Mouse (Mus musculus) hindbrain, embryonic 16.5 days (tissue): Measurements from ENCODE around the gene Pdcl3. TPM values are rescaled to one million over a fixed set of nuclear protein-coding genes. Genes with fewer than 3 reads are reported as not detected.
A peak's percentile ranks its signal among the peaks of the same experiment; 100 is the strongest.

Source experiments
- ATAC-seq: fragments of 200-750 bp; cut with Nextera tagmentation; 2 replicates; pipeline ENCODE4 v1.8.0; 2017; ENCODE audit warnings: moderate TSS enrichment, moderate library complexity
- H3K27ac ChIP-seq: fragments of 300-500 bp; sonication (generic); 2 replicates; pipeline ENCODE4 v1.5.1; 2014; ENCODE audit warnings: low read depth, mild to moderate bottlenecking, control low read depth, low read length, moderate library complexity
- H3K27me3 ChIP-seq: fragments of 300-500 bp; sonication (generic); replicated peaks from 2 replicates; pipeline ENCODE4 v1.6.1; 2014; ENCODE audit warnings: low read length; ENCODE audit not compliant: control insufficient read depth, insufficient read depth
- H3K36me3 ChIP-seq: fragments of 300-500 bp; sonication (generic); 2 replicates; pipeline ENCODE4 v1.6.1; 2014; ENCODE audit warnings: mild to moderate bottlenecking, low read length, moderate library complexity, mixed read lengths; ENCODE audit not compliant: control insufficient read depth, insufficient read depth
- H3K4me1 ChIP-seq: fragments of 300-500 bp; sonication (generic); 2 replicates; pipeline ENCODE4 v1.6.1; 2014; ENCODE audit warnings: low read depth, low read length; ENCODE audit not compliant: control insufficient read depth, insufficient read depth
- H3K4me2 ChIP-seq: fragments of 300-500 bp; sonication (generic); 2 replicates; pipeline ENCODE4 v1.6.1; 2014; ENCODE audit warnings: mild to moderate bottlenecking, low read length, control low read depth, moderate library complexity
- H3K4me3 ChIP-seq: fragments of 300-500 bp; sonication (generic); 2 replicates; pipeline ENCODE4 v1.5.1; 2014; ENCODE audit warnings: mild to moderate bottlenecking, low read length, control low read depth, moderate library complexity
- H3K9ac ChIP-seq: fragments of 300-500 bp; sonication (generic); 2 replicates; pipeline ENCODE4 v1.6.1; 2014; ENCODE audit warnings: low read depth, mild to moderate bottlenecking, control low read depth, low read length, moderate library complexity
- H3K9me3 ChIP-seq: fragments of 300-500 bp; sonication (generic); 2 replicates; pipeline ENCODE4 v1.6.1; 2014; ENCODE audit warnings: mild to moderate bottlenecking, low read length, moderate library complexity; ENCODE audit not compliant: control insufficient read depth
- WGBS: fragments of 180-500 bp; shearing (Covaris S2); extraction: QIAGEN DNeasy Blood & Tissue Kit; methylation state at CpG from one replicate; pipeline ENCODE4 v1.1.7; 2014; 5-methylcytosine and 5-hydroxymethylcytosine counted together
- polyA plus RNA-seq: library from polyadenylated mRNA; unstranded; fragments of >200 nt; fragmentation: Nextera tagmentation; extraction: Ambion mirVana; gene quantifications from 2 replicates; pipeline ENCODE4 v1.2.1, GENCODE M21; 2015

Gene Pdcl3
- polyA plus RNA-seq, 1 experiment from 2014 or later = 165 TPM

DNA sequence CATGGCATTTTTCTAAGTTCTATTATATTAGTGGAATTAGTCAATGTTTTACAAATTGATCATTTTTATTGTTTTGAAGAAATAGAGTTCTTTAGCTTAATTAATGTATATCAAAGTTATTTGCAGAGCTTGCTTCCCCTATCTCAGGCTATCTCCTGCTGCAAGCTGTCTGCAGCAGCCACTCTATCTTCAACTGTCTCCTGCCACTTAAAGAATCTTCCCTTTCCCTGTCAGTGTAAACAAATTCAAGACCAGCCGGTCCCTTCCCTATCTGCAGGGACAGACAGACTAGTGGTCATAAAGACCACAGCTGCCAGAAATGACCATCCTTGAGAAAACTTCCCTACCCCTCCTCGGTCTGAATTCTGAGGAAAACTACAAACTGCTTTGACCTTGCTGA, 1.5 kb upstream of the Pdcl3 start:
- no peak overlapping the region for H3K27ac ChIP-seq
- WGBS = 90% methylated on average over 2 of the region's 2 CpGs
- H3K27me3 ChIP-seq = no peaks in the 10 kb centered on the region
- no peaks in the 10 kb centered on the region for H3K9me3 ChIP-seq
- no peak overlapping the region for H3K9ac ChIP-seq
- H3K4me3 ChIP-seq = no peak overlapping the region
- no peak for ATAC-seq
- H3K4me1 ChIP-seq = peaks cover 8% of the 10 kb centered on the region
- no peak overlapping the region for H3K4me2 ChIP-seq
- H3K36me3 ChIP-seq = no peaks in the 10 kb centered on the region

- ATAC-seq = peak; percentile 99
- no peaks in the 10 kb centered on the region for H3K9me3 ChIP-seq
- no peaks in the 10 kb centered on the region; the same call in 1 of the 2 replicates for H3K36me3 ChIP-seq
- H3K27ac ChIP-seq = peak overlapping the region; percentile 82
- peak overlapping the region; percentile 83 for H3K4me3 ChIP-seq
- peak overlapping the region; percentile 91 for H3K9ac ChIP-seq
- H3K4me1 ChIP-seq = peaks cover 11% of the 10 kb centered on the region
- peak overlapping the region; percentile 87 for H3K4me2 ChIP-seq
- no peaks in the 10 kb centered on the region for H3K27me3 ChIP-seq
- 5% methylated on average over 38 of the region's 38 CpGs for WGBS
Measured at GRCm38 (mm10) chr1:38987080-38987864, 1.9 kb downstream of the Pdcl3 start.

DNA sequence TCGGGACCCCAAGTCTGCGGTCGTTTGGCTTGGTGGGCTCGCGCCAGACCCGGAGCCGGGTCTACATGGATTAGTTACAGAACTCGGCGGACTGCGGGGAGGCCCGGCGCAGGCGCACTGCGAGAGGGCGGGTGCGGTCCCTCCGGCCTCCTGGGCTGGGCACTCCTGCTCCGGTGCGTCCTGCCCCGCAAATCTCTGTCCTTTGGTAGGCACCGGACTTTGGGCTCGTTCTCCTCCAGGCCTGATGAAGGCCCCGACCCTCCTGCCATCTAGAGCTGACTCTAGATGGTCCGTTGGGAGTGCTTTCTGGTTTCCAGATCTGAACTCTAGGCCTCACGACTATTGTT, 2.4 kb downstream of the Pdcl3 start:
- under 1% methylated on average over 25 of the region's 25 CpGs for WGBS
- H3K27ac ChIP-seq = peak overlapping the region; percentile 82
- H3K36me3 ChIP-seq = no peaks in the 10 kb centered on the region; the same call in 1 of the 2 replicates
- H3K4me1 ChIP-seq = peaks cover 11% of the 10 kb centered on the region
- peak overlapping the region; percentile 91 for H3K9ac ChIP-seq
- no peaks in the 10 kb centered on the region for H3K27me3 ChIP-seq
- H3K9me3 ChIP-seq = no peaks in the 10 kb centered on the region
- peak overlapping the region; percentile 87 for H3K4me2 ChIP-seq
- peak; percentile 88 for ATAC-seq
- H3K4me3 ChIP-seq = peak overlapping the region; percentile 83

DNA sequence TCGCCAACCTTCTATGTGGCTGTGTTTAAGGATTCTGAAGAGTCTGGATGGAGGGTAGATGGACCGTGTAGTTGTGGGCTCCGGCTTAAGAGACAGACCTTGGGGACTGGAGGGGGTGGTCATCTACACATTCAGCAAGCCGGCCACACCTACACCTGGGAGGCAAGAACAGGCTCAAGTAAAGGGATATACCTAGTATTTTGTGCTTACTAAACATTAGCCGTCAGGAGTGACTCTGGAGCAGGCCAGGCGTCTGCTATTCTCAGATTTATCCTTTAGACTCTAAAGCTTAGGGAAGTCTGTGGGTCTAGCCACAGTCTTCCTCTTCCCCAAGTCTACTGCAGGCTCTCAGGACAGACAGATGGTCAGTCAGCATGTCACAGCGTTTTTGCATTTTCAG, 2.9 kb downstream of the Pdcl3 start:
- no peak for ATAC-seq
- peak overlapping the region; percentile 82 for H3K27ac ChIP-seq
- H3K9ac ChIP-seq = peak overlapping the region; percentile 91
- H3K4me1 ChIP-seq = peaks cover 11% of the 10 kb centered on the region
- no peaks in the 10 kb centered on the region for H3K9me3 ChIP-seq
- H3K4me2 ChIP-seq = peak overlapping the region; percentile 87
- H3K27me3 ChIP-seq = no peaks in the 10 kb centered on the region
- peak overlapping the region; percentile 83 for H3K4me3 ChIP-seq
- H3K36me3 ChIP-seq = no peaks in the 10 kb centered on the region; the same call in 1 of the 2 replicates
- WGBS = 36% methylated on average over 7 of the region's 7 CpGs

- no peaks in the 10 kb centered on the region for H3K27me3 ChIP-seq
- 65% methylated on average over 3 of the region's 3 CpGs for WGBS
- ATAC-seq = no peak
- H3K27ac ChIP-seq = no peak overlapping the region
- H3K36me3 ChIP-seq = peaks cover 21% of the 10 kb centered on the region
- no peak overlapping the region for H3K4me2 ChIP-seq
- no peak overlapping the region for H3K4me3 ChIP-seq
- H3K4me1 ChIP-seq = peaks cover 8% of the 10 kb centered on the region
- H3K9me3 ChIP-seq = no peaks in the 10 kb centered on the region
- H3K9ac ChIP-seq = no peak overlapping the region
Measured at GRCm38 (mm10) chr1:38992365-38992764, 7.0 kb downstream of the Pdcl3 start.

DNA sequence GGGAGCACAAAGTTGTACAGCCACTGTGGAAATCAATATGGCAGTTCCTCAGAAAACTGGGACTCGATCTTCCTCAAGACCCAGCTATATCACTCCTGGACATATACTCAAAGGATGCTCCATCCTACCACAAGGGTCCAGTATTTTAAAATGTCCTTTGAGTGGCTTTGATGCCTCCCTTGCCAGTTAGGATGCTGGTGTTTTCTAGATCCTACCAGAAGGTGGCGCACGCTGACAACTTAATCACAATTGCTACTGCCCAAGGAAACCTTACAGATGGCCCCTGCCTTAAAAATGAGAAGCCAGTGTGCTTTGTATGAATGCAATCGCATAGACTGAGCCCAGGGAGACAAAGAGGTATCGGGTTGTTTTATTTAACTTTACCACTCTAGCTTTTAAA, 15.7 kb downstream of the Pdcl3 start:
- Histone ChIP-seq H3K4me2 (no peak overlapping the region), H3K36me3 (peaks cover 14% of the 10 kb centered on the region), H3K27me3 (no peaks in the 10 kb centered on the region), H3K4me1 (no peaks in the 10 kb centered on the region), H3K9ac (no peak overlapping the region), H3K27ac (no peak overlapping the region), H3K9me3 (no peaks in the 10 kb centered on the region), H3K4me3 (no peak overlapping the region)
- 14% methylated on average over 5 of the region's 5 CpGs for WGBS
- peak; percentile 63; the same call in 1 of the 2 replicates for ATAC-seq

- Histone ChIP-seq H3K9me3 (no peaks in the 10 kb centered on the region), H3K27ac (no peak overlapping the region), H3K9ac (no peak overlapping the region), H3K4me2 (no peak overlapping the region), H3K4me1 (peaks cover 6% of the 10 kb centered on the region), H3K27me3 (no peaks in the 10 kb centered on the region), H3K4me3 (no peak overlapping the region), H3K36me3 (no peaks in the 10 kb centered on the region)
- ATAC-seq = no peak
- 40% methylated on average over 10 of the region's 10 CpGs for WGBS
Measured at GRCm38 (mm10) chr1:39005751-39006354, 20.4 kb downstream of the Pdcl3 start.

DNA sequence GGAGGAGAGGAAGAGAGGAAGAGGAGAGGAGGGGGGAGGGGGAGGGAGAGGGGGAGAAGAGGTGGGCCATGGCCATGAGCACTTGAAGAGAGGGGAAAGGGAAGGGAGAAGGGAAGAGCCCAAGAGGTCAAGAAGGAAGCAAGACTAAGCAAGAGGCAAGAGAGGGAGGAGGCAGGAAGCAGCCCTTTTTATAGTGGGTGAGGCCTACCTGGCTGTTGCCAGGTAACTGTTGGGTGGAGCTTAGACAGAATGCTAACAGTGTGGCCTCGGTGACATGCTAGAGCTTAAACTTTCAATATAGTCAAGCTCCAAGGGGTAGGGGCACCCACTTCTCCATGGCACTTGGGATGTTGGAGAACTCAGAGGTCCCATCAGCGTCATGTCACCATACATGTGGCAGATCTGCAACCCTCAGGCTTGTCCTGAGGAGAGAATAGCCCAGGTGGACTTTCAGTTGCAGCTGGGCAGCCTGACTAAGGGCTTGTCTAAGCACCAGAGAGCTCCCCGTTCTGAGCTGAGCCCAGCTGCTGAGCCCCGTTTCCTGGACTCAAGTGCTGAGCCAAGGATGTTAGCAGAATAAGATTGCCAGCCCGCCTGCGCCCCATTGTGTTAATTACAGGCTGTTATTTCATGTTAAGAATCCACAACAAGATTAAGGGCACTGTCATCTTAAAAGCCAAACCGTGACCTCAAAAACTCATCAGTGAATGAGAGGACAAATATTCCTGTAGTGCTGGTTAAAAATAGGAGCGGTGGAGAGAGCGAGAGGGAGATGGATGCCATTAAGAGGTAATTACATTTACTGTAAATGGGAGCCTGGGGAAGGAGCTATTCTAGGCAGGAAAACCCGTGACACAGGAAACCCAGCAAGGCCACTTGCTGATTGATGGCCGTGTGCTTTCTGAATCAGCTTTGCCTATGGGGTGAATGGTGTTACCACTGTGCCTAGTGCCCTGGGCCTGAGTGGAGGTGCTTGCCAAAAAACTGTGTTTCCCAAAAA, 21.7 kb downstream of the Pdcl3 start:
- H3K4me3 ChIP-seq = no peak overlapping the region
- H3K27ac ChIP-seq = no peak overlapping the region
- WGBS = 42% methylated on average over 11 of the region's 11 CpGs
- peak; percentile 59 for ATAC-seq
- H3K4me2 ChIP-seq = no peak overlapping the region
- H3K27me3 ChIP-seq = no peaks in the 10 kb centered on the region
- H3K9ac ChIP-seq = peak overlapping the region; percentile 24
- H3K4me1 ChIP-seq = peaks cover 6% of the 10 kb centered on the region
- H3K9me3 ChIP-seq = no peaks in the 10 kb centered on the region
- no peaks in the 10 kb centered on the region for H3K36me3 ChIP-seq
